Mouse (Mus musculus): ENCODE data around the gene Ugt1a2. TPM values are rescaled to one million over a fixed set of nuclear protein-coding genes. Genes with fewer than 3 reads are reported as not detected.
"Not testable (repeated sequence)": the region's sequence is repeated elsewhere in the genome, so short reads cannot be mapped to it uniquely, and the experiment has no call there.

Ugt1a2 gene
- polyA plus RNA-seq, 1 experiment = 0.12 TPM

DNA sequence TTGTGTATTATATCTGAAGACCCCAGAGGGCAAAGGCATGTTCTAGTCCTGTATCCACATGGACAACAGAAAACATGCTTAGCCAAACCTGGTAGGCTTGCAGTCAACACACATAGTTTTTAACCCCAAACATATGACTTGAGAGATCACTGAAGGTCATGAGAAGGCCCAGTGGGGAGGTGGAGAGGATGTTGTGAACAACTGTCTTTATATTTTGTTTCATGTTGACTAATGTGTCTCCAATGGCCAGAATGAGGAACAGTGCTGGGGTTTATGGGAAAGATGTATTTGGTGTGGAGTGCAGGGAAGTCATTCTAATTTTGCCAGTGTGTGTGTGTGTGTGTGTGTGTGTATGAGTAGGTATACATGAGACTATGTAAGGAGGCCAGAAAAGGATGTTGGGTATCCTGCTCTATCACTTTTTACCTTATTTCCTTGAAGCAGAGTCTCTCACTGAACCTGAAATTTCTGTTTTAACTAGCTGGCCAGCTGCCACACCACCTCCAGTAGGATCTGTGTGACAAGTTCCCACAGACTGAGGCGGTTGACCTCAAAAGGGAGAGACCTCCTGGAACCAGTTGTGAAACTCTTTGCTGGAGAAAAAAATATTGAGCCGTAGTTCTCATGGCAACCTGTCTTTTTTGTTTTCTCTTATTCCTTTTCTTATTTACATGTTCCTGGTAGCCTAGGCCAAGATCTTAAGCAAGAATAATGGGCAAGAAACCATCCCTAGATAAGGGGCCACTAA, 23.8 kb downstream of the Ugt1a2 start:
- 54% methylated on average over 2 of the region's 2 CpGs for WGBS
- Histone ChIP-seq H3K4me3 (replicated peaks; ENCODE audit: extremely low read depth, low read depth, low read length) (no peak overlapping the region), H3K4me1 (ENCODE audit: control insufficient read depth, insufficient read depth, low read length) (no peaks in the 10 kb centered on the region)
- DNase-seq = peak; percentile 43
- TF ChIP-seq CTCF (IDR thresholded peaks at IDR 0.05; ENCODE audit: insufficient read depth, low read length) (no peak), POLR2A (IDR thresholded peaks at IDR 0.05; ENCODE audit: borderline replicate concordance, extremely low read depth, low read depth, low read length) (no peak)

DNA sequence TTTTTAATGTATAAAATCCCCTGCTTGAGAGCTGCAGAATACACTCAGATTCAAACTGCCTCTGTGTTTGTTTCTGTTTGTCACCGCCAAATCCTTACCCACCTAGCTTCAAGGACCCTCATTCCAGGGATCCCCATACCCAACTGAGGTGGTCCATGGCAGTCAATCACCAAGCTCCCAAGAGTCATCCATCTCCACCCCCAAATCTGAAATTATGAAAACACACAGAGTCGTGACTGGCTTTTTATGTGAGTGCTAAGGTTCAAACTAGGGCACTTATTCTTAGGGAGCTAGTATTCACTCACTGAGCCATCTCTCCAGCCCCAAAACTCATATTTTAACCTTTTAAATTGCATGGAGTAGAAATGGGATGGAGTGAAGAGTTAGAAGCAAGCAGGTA, 24.9 kb downstream of the Ugt1a2 start:
- DNase-seq; H3K4me1 ChIP-seq (ENCODE audit: control insufficient read depth, insufficient read depth, low read length); H3K4me3 ChIP-seq (replicated peaks; ENCODE audit: extremely low read depth, low read depth, low read length): not testable (repeated sequence)
- WGBS = 22% methylated on average over 2 of the region's 2 CpGs

GRCm38 (mm10) chr1:88225741-88226140, 25.3 kb downstream of the Ugt1a2 start:
- H3K4me3 ChIP-seq (replicated peaks; ENCODE audit: extremely low read depth, low read depth, low read length) = no peak overlapping the region
- TF ChIP-seq POLR2A (IDR thresholded peaks at IDR 0.05; ENCODE audit: borderline replicate concordance, extremely low read depth, low read depth, low read length) (no peak), CTCF (IDR thresholded peaks at IDR 0.05; ENCODE audit: insufficient read depth, low read length) (no peak)
- DNase-seq = no peak
- no peaks in the 10 kb centered on the region for H3K4me1 ChIP-seq (ENCODE audit: control insufficient read depth, insufficient read depth, low read length)

- Histone ChIP-seq H3K4me3 (replicated peaks; ENCODE audit: extremely low read depth, low read depth, low read length) (no peak within 1 kb of the TSS), H3K4me1 (ENCODE audit: control insufficient read depth, insufficient read depth, low read length) (no peaks in the 10 kb centered on the region)
- 42% methylated on average over 5 of the region's 5 CpGs for WGBS
- DNase-seq = peak; percentile 14
- TF ChIP-seq CTCF (IDR thresholded peaks at IDR 0.05; ENCODE audit: insufficient read depth, low read length) = no peak
- no peak for TF ChIP-seq POLR2A (IDR thresholded peaks at IDR 0.05; ENCODE audit: borderline replicate concordance, extremely low read depth, low read depth, low read length)
These were observed 26.4 kb downstream of the Ugt1a2 start, which contains the start of gene Mroh2a for GRCm38 (mm10) chr1:88226670-88227379. TSS of gene Mroh2a (plus strand) at chr1:88226986.

DNA sequence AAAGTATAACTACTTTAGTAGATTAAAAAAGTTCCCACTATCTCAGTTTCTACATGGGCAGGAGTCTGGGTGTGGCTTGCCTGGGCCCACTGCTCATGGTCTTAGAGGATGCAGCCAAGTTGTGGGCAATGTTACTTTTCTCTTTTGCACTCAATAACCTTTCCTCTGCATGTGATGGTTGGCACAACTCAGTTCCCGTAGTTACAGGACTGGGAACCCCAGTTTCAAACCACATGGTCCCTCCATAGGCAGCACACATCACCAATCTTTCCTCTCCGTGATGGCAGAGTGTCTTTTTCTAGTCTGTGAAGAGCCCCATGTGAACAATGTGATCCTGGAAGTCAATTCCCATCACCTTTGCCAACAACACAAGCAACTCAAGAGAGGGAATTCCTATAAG, 27.1 kb downstream of the Ugt1a2 start:
- Histone ChIP-seq H3K4me1 (ENCODE audit: control insufficient read depth, insufficient read depth, low read length) (no peaks in the 10 kb centered on the region), H3K4me3 (replicated peaks; ENCODE audit: extremely low read depth, low read depth, low read length) (no peak overlapping the region)
- TF ChIP-seq CTCF (IDR thresholded peaks at IDR 0.05; ENCODE audit: insufficient read depth, low read length) = no peak
- no peak for TF ChIP-seq POLR2A (IDR thresholded peaks at IDR 0.05; ENCODE audit: borderline replicate concordance, extremely low read depth, low read depth, low read length)
- DNase-seq = peak; percentile 11
- 48% methylated on average over 2 of the region's 2 CpGs for WGBS

GRCm38 (mm10) chr1:88228121-88228520, 27.7 kb downstream of the Ugt1a2 start:
- no peak for TF ChIP-seq POLR2A (IDR thresholded peaks at IDR 0.05; ENCODE audit: borderline replicate concordance, extremely low read depth, low read depth, low read length)
- no peak for TF ChIP-seq CTCF (IDR thresholded peaks at IDR 0.05; ENCODE audit: insufficient read depth, low read length)
- Histone ChIP-seq H3K4me1 (ENCODE audit: control insufficient read depth, insufficient read depth, low read length) (no peaks in the 10 kb centered on the region), H3K4me3 (replicated peaks; ENCODE audit: extremely low read depth, low read depth, low read length) (no peak overlapping the region)
- WGBS = 70% methylated on average over 7 of the region's 7 CpGs
- DNase-seq = peak; percentile 10

DNA sequence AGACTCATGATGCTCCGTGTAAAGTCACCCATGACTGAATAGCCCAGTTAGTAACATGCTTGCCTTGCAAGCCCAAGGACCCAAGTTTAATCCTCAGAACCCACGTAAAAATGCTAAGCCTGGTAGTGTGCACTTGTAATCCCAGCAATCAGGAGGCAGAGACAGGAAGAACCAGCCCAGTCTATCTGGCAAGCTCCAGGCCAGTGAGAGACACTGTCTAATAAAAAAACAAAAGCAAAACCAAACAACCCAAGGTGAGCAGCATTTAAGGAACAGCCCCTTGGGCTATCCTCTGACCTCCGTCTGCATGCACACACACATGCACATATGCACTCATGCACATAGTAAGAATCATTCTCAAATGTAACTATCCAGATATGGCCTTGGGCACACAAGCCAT, 29.2 kb downstream of the Ugt1a2 start:
- no peak overlapping the region for H3K4me3 ChIP-seq (replicated peaks; ENCODE audit: extremely low read depth, low read depth, low read length)
- WGBS = 74% methylated on average over 3 of the region's 3 CpGs
- no peak for DNase-seq
- TF ChIP-seq POLR2A (IDR thresholded peaks at IDR 0.05; ENCODE audit: borderline replicate concordance, extremely low read depth, low read depth, low read length) (no peak), CTCF (IDR thresholded peaks at IDR 0.05; ENCODE audit: insufficient read depth, low read length) (no peak)
- H3K4me1 ChIP-seq (ENCODE audit: control insufficient read depth, insufficient read depth, low read length) = no peaks in the 10 kb centered on the region

GRCm38 (mm10) chr1:88229986-88230385, 29.6 kb downstream of the Ugt1a2 start:
- peak; percentile 10 for DNase-seq
- 82% methylated on average over 5 of the region's 5 CpGs for WGBS
- TF ChIP-seq CTCF (IDR thresholded peaks at IDR 0.05; ENCODE audit: insufficient read depth, low read length) (no peak), POLR2A (IDR thresholded peaks at IDR 0.05; ENCODE audit: borderline replicate concordance, extremely low read depth, low read depth, low read length) (no peak)
- H3K4me1 ChIP-seq (ENCODE audit: control insufficient read depth, insufficient read depth, low read length) = no peaks in the 10 kb centered on the region
- H3K4me3 ChIP-seq (replicated peaks; ENCODE audit: extremely low read depth, low read depth, low read length) = no peak overlapping the region

DNA sequence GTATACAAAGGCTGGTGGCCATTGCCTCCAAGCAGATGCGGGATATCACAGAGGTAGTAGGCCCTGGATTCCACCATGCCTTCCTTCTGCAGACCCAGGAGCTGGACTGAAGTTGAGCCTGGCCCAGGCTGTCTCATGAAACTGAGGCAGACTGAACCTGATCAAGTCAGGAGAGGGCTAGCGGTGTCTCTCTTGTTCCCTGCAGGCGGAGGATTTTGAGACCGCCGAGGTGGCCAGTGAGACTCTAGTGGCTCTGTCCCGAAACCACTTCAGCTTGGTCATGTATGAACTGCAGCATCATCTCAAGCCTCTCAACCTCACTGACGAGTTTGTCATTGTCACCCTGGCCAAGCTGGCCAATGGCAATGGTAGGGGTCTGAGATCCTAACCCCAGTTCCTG, 30.0 kb downstream of the Ugt1a2 start:
- no peak for DNase-seq
- WGBS = 67% methylated on average over 7 of the region's 7 CpGs

More for the DNA sequence above, 30.0 kb downstream of the Ugt1a2 start:
- TF ChIP-seq POLR2A (IDR thresholded peaks at IDR 0.05; ENCODE audit: borderline replicate concordance, extremely low read depth, low read depth, low read length) (no peak), CTCF (IDR thresholded peaks at IDR 0.05; ENCODE audit: insufficient read depth, low read length) (no peak)
- Histone ChIP-seq H3K4me1 (ENCODE audit: control insufficient read depth, insufficient read depth, low read length) (no peaks in the 10 kb centered on the region), H3K4me3 (replicated peaks; ENCODE audit: extremely low read depth, low read depth, low read length) (no peak overlapping the region)

All from lung, adult 2 months (tissue).